Mouse (Mus musculus) left cerebral cortex, adult 8-10 months (tissue): ENCODE results near the gene Cap2. TPM values are rescaled to one million over a fixed set of nuclear protein-coding genes. Genes with fewer than 3 reads are reported as not detected.

Experiments
- DNase-seq, 2 experiments: peaks; one replicate each; pipeline ENCODE4 v3.0.0; 2022; ENCODE audit warnings: low spot score in 2 of 2
- total RNA-seq, 4 experiments: library from RNA; stranded (reverse); gene quantifications; 2 replicates each; pipeline ENCODE4 v1.2.4; 2022

Cap2 gene
- total RNA-seq, 4 experiments from 2014 or later = 205 to 244 (median 221) TPM

GRCm38 (mm10) chr13:46554736-46555135, 53.1 kb downstream of the Cap2 start:
- no peak for DNase-seq

- no peak for DNase-seq
Measured at GRCm38 (mm10) chr13:46565913-46566312, 64.3 kb downstream of the Cap2 start.

- DNase-seq = no peak
Measured at GRCm38 (mm10) chr13:46569469-46569868, 67.8 kb downstream of the Cap2 start.

DNA sequence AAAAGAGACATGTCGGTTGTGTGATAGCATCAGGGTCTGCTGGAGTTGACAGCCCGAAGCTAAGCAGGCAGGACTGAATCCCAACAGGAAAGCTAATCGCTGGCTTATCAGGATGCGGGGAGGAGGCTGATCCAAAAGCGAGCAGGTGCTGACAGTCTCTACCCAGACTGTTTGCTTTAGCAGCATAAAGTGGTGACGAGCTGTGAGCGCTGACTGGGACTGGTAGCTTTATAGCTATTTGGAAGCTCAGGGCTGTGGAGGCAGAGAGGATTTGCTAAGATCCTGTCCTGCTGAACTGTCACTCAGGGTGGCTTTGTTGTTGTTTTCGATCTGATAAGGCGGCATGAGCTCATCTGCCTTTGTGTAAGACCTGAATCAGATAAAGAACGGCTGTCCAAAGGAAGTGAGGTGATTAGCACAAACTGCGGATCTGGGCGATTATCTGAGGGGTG, 69.5 kb downstream of the Cap2 start:
- DNase-seq = peak in 1 of 2 experiments; percentile 42

- DNase-seq = no peak
Measured at GRCm38 (mm10) chr13:46571961-46572647, 70.5 kb downstream of the Cap2 start.

GRCm38 (mm10) chr13:46572648-46573163, 71.1 kb downstream of the Cap2 start:
- DNase-seq = no peak

- DNase-seq = no peak
Measured at GRCm38 (mm10) chr13:46574201-46574600, 72.6 kb downstream of the Cap2 start.

- DNase-seq = no peak
Measured at GRCm38 (mm10) chr13:46574707-46575106, 73.1 kb downstream of the Cap2 start.

- no peak for DNase-seq
Measured at GRCm38 (mm10) chr13:46584860-46585259, 83.2 kb downstream of the Cap2 start.

DNA sequence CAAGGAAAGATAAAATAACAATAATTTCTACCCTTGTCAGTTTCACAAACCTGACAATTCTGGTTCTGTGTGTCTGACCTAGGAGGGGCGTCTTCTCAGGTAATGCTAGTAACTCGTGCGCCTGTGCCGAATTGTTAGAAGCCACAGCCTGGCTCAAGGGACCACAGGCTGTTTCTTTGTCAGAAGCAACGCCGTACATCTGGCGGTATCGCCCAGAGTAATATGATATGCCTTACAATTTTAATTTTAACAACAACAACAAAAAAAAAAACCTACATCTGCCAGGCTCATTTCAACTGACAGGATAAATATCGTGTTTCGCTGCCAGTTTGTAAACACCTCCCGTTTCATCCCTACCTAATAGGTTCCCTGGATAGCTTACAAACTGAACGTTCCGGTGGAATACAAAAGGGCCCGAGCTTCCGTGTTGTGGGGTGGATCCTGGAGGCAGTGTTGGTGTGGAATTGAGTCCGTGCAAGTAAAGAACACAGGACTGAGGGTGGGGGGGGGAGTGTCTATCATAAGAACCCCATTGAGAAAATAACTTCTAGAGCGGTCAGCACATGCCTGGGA, 86.2 kb downstream of the Cap2 start:
- DNase-seq = no peak

DNA sequence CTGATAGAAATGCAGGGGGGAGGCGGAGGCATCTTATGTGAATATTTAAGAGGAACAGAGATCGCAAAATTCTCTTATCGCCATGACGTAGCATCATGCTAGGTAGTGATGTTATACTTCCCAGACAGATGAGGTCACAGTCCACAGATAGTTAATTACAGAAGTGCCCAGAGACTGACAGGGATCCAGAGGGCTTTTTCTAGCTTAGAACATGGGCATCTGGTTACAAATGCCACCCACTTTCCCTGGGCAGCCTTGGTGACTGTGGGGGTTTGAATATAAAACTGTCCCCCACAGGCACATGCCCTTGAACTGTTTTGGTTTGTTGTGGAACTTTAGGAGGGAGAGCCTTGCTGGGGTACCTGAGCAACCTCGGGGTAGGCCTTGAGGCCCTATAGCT, 87.0 kb downstream of the Cap2 start:
- no peak for DNase-seq

GRCm38 (mm10) chr13:46590885-46591284, 89.2 kb downstream of the Cap2 start:
- no peak for DNase-seq

DNA sequence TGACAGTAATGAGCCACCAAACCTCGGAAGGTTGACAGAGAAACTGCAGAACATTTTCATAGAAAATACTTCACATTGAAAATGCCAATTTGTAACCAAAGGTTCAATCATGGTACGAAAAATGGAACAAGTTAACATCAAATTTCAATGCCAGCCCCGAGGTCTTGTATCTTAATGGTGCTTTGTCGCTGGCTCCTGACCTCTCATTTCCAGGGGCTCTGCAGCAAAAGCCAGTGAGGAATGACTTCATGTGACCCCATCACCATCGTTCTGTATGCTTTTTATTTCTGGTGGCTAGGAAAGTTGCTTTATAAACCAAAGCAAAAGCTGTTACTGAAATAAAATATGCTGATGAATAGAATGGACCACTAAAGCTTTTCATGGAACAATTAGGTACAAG, 99.0 kb downstream of the Cap2 start:
- no peak for DNase-seq

GRCm38 (mm10) chr13:46601386-46601785, 99.7 kb downstream of the Cap2 start:
- no peak for DNase-seq

GRCm38 (mm10) chr13:46602674-46603073, 101.0 kb downstream of the Cap2 start:
- DNase-seq = no peak

- DNase-seq = no peak
Measured at GRCm38 (mm10) chr13:46611033-46611432, 109.4 kb downstream of the Cap2 start.

- no peak for DNase-seq
Measured at GRCm38 (mm10) chr13:46613694-46614272, 112.1 kb downstream of the Cap2 start.

DNA sequence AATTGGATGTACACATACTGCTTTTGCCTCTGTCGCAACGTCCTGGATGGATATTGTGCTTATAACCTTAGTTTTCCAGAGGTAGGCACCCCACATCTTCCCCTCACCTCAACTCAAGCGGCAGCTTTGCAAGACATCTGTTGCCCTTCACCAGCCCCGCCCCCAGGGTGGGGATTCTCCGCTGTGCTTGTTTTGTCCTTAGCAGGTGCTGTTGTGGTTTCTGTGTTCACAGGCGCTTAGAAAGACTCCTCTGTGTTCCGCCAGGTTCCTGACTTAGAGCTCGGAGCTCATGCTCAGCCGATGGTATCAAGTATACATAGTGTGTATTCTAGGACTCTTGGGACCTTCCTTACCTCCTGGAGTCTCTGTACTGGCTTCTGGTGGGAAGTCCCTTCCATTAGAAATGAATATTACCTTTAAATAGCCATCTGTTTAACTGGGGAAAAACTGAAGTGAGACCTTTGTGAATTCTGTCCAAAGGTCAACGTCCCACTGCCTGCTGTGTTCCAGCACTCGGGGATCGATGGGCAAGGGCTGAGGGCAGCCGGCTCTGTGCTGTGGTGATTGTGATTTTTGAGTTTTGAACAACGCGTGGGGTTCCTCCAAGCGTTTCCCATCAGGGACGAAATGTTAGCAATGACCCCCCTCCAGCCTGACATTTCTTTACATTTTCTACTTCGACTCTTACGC, 115.2 kb downstream of the Cap2 start:
- no peak for DNase-seq

- DNase-seq = no peak
Measured at GRCm38 (mm10) chr13:46619633-46620032, 118.0 kb downstream of the Cap2 start.

DNA sequence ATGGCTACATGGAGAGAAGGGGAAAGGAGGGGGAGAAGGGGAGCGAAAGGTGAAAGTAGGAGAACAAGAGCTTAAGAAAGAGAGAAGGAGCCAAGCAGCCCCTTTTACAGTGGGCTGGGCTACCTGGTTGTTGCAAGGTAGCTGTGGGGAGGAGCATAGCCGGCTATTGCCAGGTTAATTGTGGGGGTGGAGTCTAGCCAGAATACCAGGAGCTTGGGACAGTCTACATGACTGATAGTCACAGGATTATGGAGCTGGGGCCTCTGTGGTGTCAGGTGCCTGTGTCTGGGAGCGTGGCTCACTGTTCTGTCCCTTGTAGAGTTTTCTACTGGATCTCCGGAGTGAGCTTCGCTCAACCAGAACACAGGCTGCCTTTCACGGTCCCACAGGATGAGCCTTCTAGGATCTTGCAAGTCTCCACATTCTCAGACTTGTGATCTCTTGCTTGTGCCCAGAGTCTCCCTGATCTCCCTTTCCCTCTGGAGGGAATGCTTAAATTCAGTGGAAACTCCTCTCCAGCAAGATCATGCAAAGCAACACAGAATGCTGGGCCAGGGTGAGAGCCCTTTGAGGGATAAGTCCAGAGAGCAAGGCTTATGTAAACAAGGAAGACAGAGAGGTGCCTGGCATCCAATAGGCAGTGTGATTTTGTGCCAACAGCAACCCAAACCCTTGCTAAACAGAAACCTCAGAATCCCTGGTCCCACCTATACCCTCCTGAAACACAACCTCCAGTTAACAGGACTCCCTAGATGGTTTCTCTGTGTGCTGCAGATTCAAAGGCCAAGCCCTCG, 119.5 kb downstream of the Cap2 start:
- no peak for DNase-seq

DNA sequence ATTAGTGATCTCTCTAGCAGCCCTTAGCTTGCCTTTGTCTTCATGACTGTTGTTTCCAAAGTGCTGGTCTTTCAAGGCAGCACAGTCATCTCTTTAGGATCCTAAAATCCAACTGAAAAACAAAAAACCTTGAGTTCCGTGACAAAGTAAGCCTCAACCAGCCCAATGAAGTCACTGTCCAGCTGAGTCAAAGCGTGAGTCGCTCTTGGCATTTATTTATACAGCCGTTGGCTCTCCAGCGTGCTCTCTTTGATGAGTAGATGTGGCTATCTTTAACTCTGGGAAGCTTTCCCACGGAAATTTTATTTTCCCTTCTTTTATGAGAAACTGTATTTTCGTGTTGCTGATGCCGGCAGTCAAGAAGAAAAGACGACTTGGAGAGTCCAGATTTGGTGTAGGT, 125.0 kb downstream of the Cap2 start:
- peak in 1 of 2 experiments; percentile 29 for DNase-seq
